Mouse (Mus musculus): ENCODE measurements around the gene Pnlip.

Pnlip gene

DNA sequence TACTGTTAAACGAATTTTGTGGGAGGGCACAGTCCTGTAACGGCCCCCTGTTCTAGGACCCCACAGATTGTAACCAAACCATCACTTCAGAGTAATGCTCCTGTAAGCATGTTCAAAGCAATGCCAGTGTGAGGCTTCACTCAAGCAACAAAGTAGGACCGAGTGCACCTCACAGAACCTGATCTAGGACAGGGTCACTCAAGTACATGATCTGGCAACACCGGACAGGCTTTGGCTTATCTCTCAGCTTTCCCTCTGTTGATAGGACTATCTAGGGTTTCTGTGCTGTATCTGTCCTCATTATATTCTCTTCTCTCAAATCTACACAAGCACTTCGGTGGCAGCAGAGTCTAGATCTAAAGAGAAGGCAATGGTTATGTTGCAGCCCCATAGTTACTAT lies 74.3 kb downstream of the Pnlip start:
- no peak for DNase-seq (ENCODE audit: low spot score in 2 of 2)

GRCm38 (mm10) chr19:58727756-58728155 lies 75.5 kb downstream of the Pnlip start:
- DNase-seq (ENCODE audit: low spot score in 2 of 2): no peak

DNA sequence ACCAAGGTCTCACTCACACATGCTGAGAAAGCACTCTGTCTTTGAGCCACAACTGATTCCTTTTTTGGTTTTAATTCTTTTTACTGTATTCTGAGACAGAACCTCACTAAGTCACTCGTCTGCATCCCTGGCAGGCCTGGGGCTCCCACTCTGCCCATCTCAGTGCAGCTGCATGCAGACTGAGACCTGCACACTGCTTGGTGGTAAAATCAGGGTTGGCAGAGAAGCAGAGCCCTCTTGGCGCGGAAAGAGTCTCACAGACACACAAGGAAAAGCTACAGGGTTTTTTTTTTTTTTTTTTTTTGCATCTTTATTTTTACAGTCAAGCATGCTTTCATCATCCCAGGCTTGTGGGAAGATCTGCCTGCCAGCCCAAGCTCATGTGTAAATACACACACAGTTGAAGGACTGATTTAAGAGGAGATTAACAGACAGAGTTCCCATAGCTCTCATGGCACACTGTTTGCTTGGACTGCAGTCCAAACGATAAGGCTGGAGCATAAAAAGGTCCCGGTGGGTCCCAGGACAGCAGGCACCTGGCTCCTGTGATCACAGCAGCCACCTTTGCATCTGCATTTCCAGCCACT lies 76.2 kb downstream of the Pnlip start, which contains the start of gene Pnliprp1:
Gene Pnliprp1 (plus strand): TSS at position 443 of the 587 bp plus-strand sequence.
- DNase-seq (ENCODE audit: low spot score in 2 of 2): peak in 1 of 2 experiments; percentile 11
